In genomic region chr6:134582110-134582509, GRCm38 (mm10) we compare ENCODE assay signal across 26 mouse cellular contexts. TPM values are rescaled to one million over a fixed set of nuclear protein-coding genes. Genes with fewer than 3 reads are reported as not detected.
A peak's percentile ranks its signal among the peaks of the same experiment; 100 is the strongest.
DNase-seq lines count a peak whose midpoint lies in the region; ATAC-seq and TF ChIP-seq lines count a peak whose summit lies in the region.
"Had no signal": no experiment of that assay in that cellular context is flagged by ENCODE, and none has a peak within 500 bp of the region (broad histone marks: within the 10 kb centered on the region; RNA-seq: fewer than 3 reads in every experiment).

No protein-coding gene starts in this region.

- ATAC-seq in hindbrain, embryonic 12.5 days (ENCODE audit: low FRiP score): peak; percentile 75; the same call in 1 of the 2 replicates
- ATAC-seq in hindbrain, postnatal 0 days: no peak
- peak; percentile 35; the same call in 1 of the 2 replicates for ATAC-seq in neural tube, embryonic 11.5 days (ENCODE audit: insufficient read depth, low FRiP score, low TSS enrichment)
- no peak for ATAC-seq in neural tube, embryonic 15.5 days (ENCODE audit: low FRiP score)
- ATAC-seq in midbrain, embryonic 14.5 days (ENCODE audit: low FRiP score, low TSS enrichment): peak; percentile 74; the same call in 1 of the 2 replicates
- ATAC-seq: CD4-positive, CD25-positive, alpha-beta regulatory T cell, adult 4 months; forebrain, embryonic 15.5 days; inflammation-experienced regulatory T-cells, adult 6 months had no signal

- H3K9me3 ChIP-seq in hindbrain, embryonic 12.5 days (replicated peaks): no peaks in the 10 kb centered on the region
- no peaks in the 10 kb centered on the region for H3K9me3 ChIP-seq in hindbrain, postnatal 0 days (ENCODE audit: low read length)
- H3K9me3 ChIP-seq in neural tube, embryonic 11.5 days (ENCODE audit: control insufficient read depth, low read length): no peaks in the 10 kb centered on the region
- no peaks in the 10 kb centered on the region for H3K9me3 ChIP-seq in neural tube, embryonic 15.5 days (replicated peaks)
- H3K9me3 ChIP-seq in midbrain, embryonic 14.5 days (ENCODE audit: control insufficient read depth, low read length): no peaks in the 10 kb centered on the region
- H3K9me3 ChIP-seq: embryonic facial prominence, embryonic 12.5 days; embryonic facial prominence, embryonic 15.5 days; forebrain, embryonic 15.5 days; heart, embryonic 12.5 days; heart, embryonic 15.5 days; hindbrain, embryonic 15.5 days had no signal

- no peak overlapping the region for H3K27ac ChIP-seq in hindbrain, embryonic 12.5 days
- no peak overlapping the region for H3K27ac ChIP-seq in hindbrain, postnatal 0 days
- H3K27ac ChIP-seq in neural tube, embryonic 11.5 days (ENCODE audit: low read depth, low read length): no peak overlapping the region
- no peak overlapping the region for H3K27ac ChIP-seq in neural tube, embryonic 15.5 days (replicated peaks)
- H3K27ac ChIP-seq in midbrain, embryonic 14.5 days (replicated peaks; ENCODE audit: low read depth, low read length): no peak overlapping the region
- H3K27ac ChIP-seq: embryonic facial prominence, embryonic 12.5 days; embryonic facial prominence, embryonic 15.5 days; forebrain, embryonic 15.5 days; heart, embryonic 15.5 days; hindbrain, embryonic 15.5 days had no signal

- H3K4me2 ChIP-seq in hindbrain, embryonic 12.5 days (replicated peaks): no peak overlapping the region
- no peak overlapping the region for H3K4me2 ChIP-seq in hindbrain, postnatal 0 days (ENCODE audit: low read depth, low read length)
- H3K4me2 ChIP-seq in neural tube, embryonic 11.5 days (ENCODE audit: low read depth): no peak overlapping the region
- H3K4me2 ChIP-seq in neural tube, embryonic 15.5 days: no peak overlapping the region
- no peak overlapping the region for H3K4me2 ChIP-seq in midbrain, embryonic 14.5 days (ENCODE audit: low read length)
- H3K4me2 ChIP-seq: embryonic facial prominence, embryonic 12.5 days; embryonic facial prominence, embryonic 15.5 days; forebrain, embryonic 15.5 days; heart, embryonic 12.5 days; heart, embryonic 15.5 days; hindbrain, embryonic 15.5 days had no signal

- H3K36me3 ChIP-seq in hindbrain, embryonic 12.5 days: no peaks in the 10 kb centered on the region
- H3K36me3 ChIP-seq in hindbrain, postnatal 0 days (ENCODE audit: insufficient read depth, low read length): no peaks in the 10 kb centered on the region
- no peaks in the 10 kb centered on the region for H3K36me3 ChIP-seq in neural tube, embryonic 11.5 days (ENCODE audit: control insufficient read depth, insufficient read depth, low read length)
- no peaks in the 10 kb centered on the region for H3K36me3 ChIP-seq in neural tube, embryonic 15.5 days
- no peaks in the 10 kb centered on the region for H3K36me3 ChIP-seq in midbrain, embryonic 14.5 days (ENCODE audit: control insufficient read depth, insufficient read depth, low read length)
- H3K36me3 ChIP-seq: embryonic facial prominence, embryonic 12.5 days; embryonic facial prominence, embryonic 15.5 days; forebrain, embryonic 15.5 days; heart, embryonic 12.5 days; heart, embryonic 15.5 days; hindbrain, embryonic 15.5 days had no signal

- 37% methylated on average over 5 of the region's 5 CpGs for WGBS in hindbrain, embryonic 12.5 days
- WGBS in hindbrain, postnatal 0 days: 14% methylated on average over 5 of the region's 5 CpGs
- WGBS in neural tube, embryonic 11.5 days: 52% methylated on average over 5 of the region's 5 CpGs
- 34% methylated on average over 5 of the region's 5 CpGs for WGBS in neural tube, embryonic 15.5 days
- WGBS in midbrain, embryonic 14.5 days: 5% methylated on average over 5 of the region's 5 CpGs

- no peaks in the 10 kb centered on the region for H3K4me1 ChIP-seq in hindbrain, embryonic 12.5 days
- H3K4me1 ChIP-seq in hindbrain, postnatal 0 days (ENCODE audit: insufficient read depth, low read length): no peaks in the 10 kb centered on the region
- no peaks in the 10 kb centered on the region for H3K4me1 ChIP-seq in neural tube, embryonic 11.5 days (ENCODE audit: control insufficient read depth, insufficient read depth, low read length)
- H3K4me1 ChIP-seq in neural tube, embryonic 15.5 days: no peaks in the 10 kb centered on the region
- no peaks in the 10 kb centered on the region for H3K4me1 ChIP-seq in midbrain, embryonic 14.5 days (ENCODE audit: control insufficient read depth, insufficient read depth, low read length)
- H3K4me1 ChIP-seq: embryonic facial prominence, embryonic 12.5 days; embryonic facial prominence, embryonic 15.5 days; forebrain, embryonic 15.5 days; heart, embryonic 12.5 days; heart, embryonic 15.5 days; hindbrain, embryonic 15.5 days had no signal

- peaks cover 2% of the 10 kb centered on the region; the same call in 1 of the 2 replicates for H3K27me3 ChIP-seq in hindbrain, embryonic 12.5 days
- H3K27me3 ChIP-seq in hindbrain, postnatal 0 days (ENCODE audit: insufficient read depth, low read length): no peaks in the 10 kb centered on the region
- no peaks in the 10 kb centered on the region for H3K27me3 ChIP-seq in neural tube, embryonic 11.5 days (ENCODE audit: control insufficient read depth, insufficient read depth, low read length)
- no peaks in the 10 kb centered on the region for H3K27me3 ChIP-seq in neural tube, embryonic 15.5 days (replicated peaks)
- no peaks in the 10 kb centered on the region for H3K27me3 ChIP-seq in midbrain, embryonic 14.5 days (ENCODE audit: control insufficient read depth, insufficient read depth, low read length)
- H3K27me3 ChIP-seq: embryonic facial prominence, embryonic 12.5 days; embryonic facial prominence, embryonic 15.5 days; forebrain, embryonic 15.5 days; heart, embryonic 12.5 days; hindbrain, embryonic 15.5 days had no signal

- H3K9ac ChIP-seq in hindbrain, embryonic 12.5 days: no peak overlapping the region
- no peak overlapping the region for H3K9ac ChIP-seq in hindbrain, postnatal 0 days (replicated peaks; ENCODE audit: low read length)
- H3K9ac ChIP-seq in neural tube, embryonic 11.5 days (ENCODE audit: low read length): no peak overlapping the region
- no peak overlapping the region for H3K9ac ChIP-seq in neural tube, embryonic 15.5 days (replicated peaks)
- no peak overlapping the region for H3K9ac ChIP-seq in midbrain, embryonic 14.5 days (replicated peaks; ENCODE audit: low read length)
- H3K9ac ChIP-seq: embryonic facial prominence, embryonic 12.5 days; embryonic facial prominence, embryonic 15.5 days; forebrain, embryonic 15.5 days; heart, embryonic 12.5 days; heart, embryonic 15.5 days; hindbrain, embryonic 15.5 days had no signal

- DNase-seq in hindbrain, postnatal 0 days (ENCODE audit: low spot score): no peak
- DNase-seq in neural tube, embryonic 11.5 days (ENCODE audit: low spot score): no peak
- DNase-seq in midbrain, embryonic 14.5 days: peak; percentile 14
- no peak for DNase-seq in retina, postnatal 1 day
- DNase-seq: adrenal gland, adult 2 months; adrenal gland, postnatal 14 days; cerebellum, adult 11 months; cerebellum, adult 2 months; cerebellum, adult 9-11 months; cerebellum, postnatal 25 days; gastrocnemius, postnatal 25 days; heart, adult 18-20 months; heart, postnatal 10 days; heart, postnatal 4 days had no signal

- H3K4me3 ChIP-seq in hindbrain, embryonic 12.5 days: no peak overlapping the region
- H3K4me3 ChIP-seq in hindbrain, postnatal 0 days (ENCODE audit: low read length): no peak overlapping the region
- no peak overlapping the region for H3K4me3 ChIP-seq in neural tube, embryonic 11.5 days (ENCODE audit: low read depth, low read length)
- no peak overlapping the region for H3K4me3 ChIP-seq in neural tube, embryonic 15.5 days (replicated peaks)
- no peak overlapping the region for H3K4me3 ChIP-seq in midbrain, embryonic 14.5 days (replicated peaks; ENCODE audit: low read depth, low read length)
- H3K4me3 ChIP-seq: embryonic facial prominence, embryonic 12.5 days; embryonic facial prominence, embryonic 15.5 days; forebrain, embryonic 15.5 days; heart, embryonic 12.5 days; heart, embryonic 15.5 days; hindbrain, embryonic 15.5 days had no signal

- no peak for TF ChIP-seq CTCF in hindbrain, postnatal 0 days (IDR thresholded peaks at IDR 0.05; ENCODE audit: low read depth)

RNA-seq across cellular contexts. Expression of gene Lrp6, which starts 15.3 kb away (rescaled TPM):
- polyA plus RNA-seq in hindbrain, embryonic 12.5 days (2016; fragmentation: Nextera tagmentation; extraction: Ambion mirVana): 38.2 and 39.2 TPM in 2 replicates
- total RNA-seq in hindbrain, postnatal 0 days (2014; rRNA removed): 23.9 and 26.1 TPM in 2 replicates
- polyA plus RNA-seq in hindbrain, postnatal 0 days (2015; fragmentation: Nextera tagmentation; extraction: Ambion mirVana): 12.1 and 13.0 TPM in 2 replicates
- 27.3 and 29.2 TPM in 2 replicates for polyA plus RNA-seq in neural tube, embryonic 11.5 days (2014; fragmentation: Nextera tagmentation; extraction: Ambion mirVana)
- polyA plus RNA-seq in neural tube, embryonic 15.5 days (2015; fragmentation: Nextera tagmentation; extraction: Ambion mirVana): 14.6 and 17.9 TPM in 2 replicates
- 23.0 and 26.8 TPM in 2 replicates for polyA plus RNA-seq in midbrain, embryonic 14.5 days (2014; fragmentation: Nextera tagmentation; extraction: Ambion mirVana)

RNA-seq across cellular contexts. Expression of gene Mansc1, which starts 50.2 kb away (rescaled TPM):
- polyA plus RNA-seq in hindbrain, embryonic 12.5 days (2016; fragmentation: Nextera tagmentation; extraction: Ambion mirVana): 1.3 and 1.6 TPM in 2 replicates
- total RNA-seq in hindbrain, postnatal 0 days (2014; rRNA removed): 2.2 and 3.8 TPM in 2 replicates
- 2.2 and 2.4 TPM in 2 replicates for polyA plus RNA-seq in hindbrain, postnatal 0 days (2015; fragmentation: Nextera tagmentation; extraction: Ambion mirVana)
- 0.55 and 0.72 TPM in 2 replicates for polyA plus RNA-seq in neural tube, embryonic 11.5 days (2014; fragmentation: Nextera tagmentation; extraction: Ambion mirVana)
- 0.99 and 2.0 TPM in 2 replicates for polyA plus RNA-seq in neural tube, embryonic 15.5 days (2015; fragmentation: Nextera tagmentation; extraction: Ambion mirVana)
- 0.91 and 1.0 TPM in 2 replicates for polyA plus RNA-seq in midbrain, embryonic 14.5 days (2014; fragmentation: Nextera tagmentation; extraction: Ambion mirVana)
- total RNA-seq: MEL had no signal
- polyA plus RNA-seq: C2C12 had no signal

RNA-seq across cellular contexts. Expression of gene Borcs5, which starts 57.2 kb away (rescaled TPM):
- polyA plus RNA-seq in hindbrain, embryonic 12.5 days (2016; fragmentation: Nextera tagmentation; extraction: Ambion mirVana): 37.8 and 38.5 TPM in 2 replicates
- total RNA-seq in hindbrain, postnatal 0 days (2014; rRNA removed): 52.5 and 71.4 TPM in 2 replicates
- polyA plus RNA-seq in hindbrain, postnatal 0 days (2015; fragmentation: Nextera tagmentation; extraction: Ambion mirVana): 39.5 and 41.1 TPM in 2 replicates
- polyA plus RNA-seq in neural tube, embryonic 11.5 days (2014; fragmentation: Nextera tagmentation; extraction: Ambion mirVana): 27.8 and 32.1 TPM in 2 replicates
- polyA plus RNA-seq in neural tube, embryonic 15.5 days (2015; fragmentation: Nextera tagmentation; extraction: Ambion mirVana): 36.1 and 44.3 TPM in 2 replicates
- 51.3 and 57.5 TPM in 2 replicates for polyA plus RNA-seq in midbrain, embryonic 14.5 days (2014; fragmentation: Nextera tagmentation; extraction: Ambion mirVana)

Comparison
In these comparisons a context has a peak if more than half of its experiments do, and no peak if none do; other contexts are left out.
1. ATAC-seq: peak in hindbrain, embryonic 12.5 days (single experiment), neural tube, embryonic 11.5 days (single experiment) and midbrain, embryonic 14.5 days (single experiment); none in hindbrain, postnatal 0 days (single experiment) and neural tube, embryonic 15.5 days (single experiment).